Mouse (Mus musculus): ENCODE measurements around the gene Fam122c. TPM values are rescaled to one million over a fixed set of nuclear protein-coding genes. Genes with fewer than 3 reads are reported as not detected.
"Not testable (repeated sequence)": the region's sequence is repeated elsewhere in the genome, so short reads cannot be mapped to it uniquely, and the experiment has no call there.

The Fam122c gene
- polyA plus RNA-seq, 1 experiment from 2014 or later: not detected

GRCm38 (mm10) chrX:53240011-53240410 is 33.2 kb upstream of the Fam122c start, which contains the start of gene Plac1:
Plac1 (minus strand) TSS chrX:53240111.
- H3K4me3 ChIP-seq (ENCODE audit: low read depth, low read length): no peak within 1 kb of the TSS
- no peaks in the 10 kb centered on the region for H3K36me3 ChIP-seq (replicated peaks; ENCODE audit: insufficient read depth, low read length)
- TF ChIP-seq CTCF (IDR thresholded peaks at IDR 0.05; ENCODE audit: low read depth): no peak
- TF ChIP-seq EP300 (IDR thresholded peaks at IDR 0.05; ENCODE audit: low read depth): no peak
- no peak within 1 kb of the TSS for H3K27ac ChIP-seq (ENCODE audit: low read depth)
- H3K9me3 ChIP-seq (ENCODE audit: low read length): no peaks in the 10 kb centered on the region
- WGBS (ENCODE audit: insufficient replicate concordance): 58% methylated on average over 4 of the region's 4 CpGs
- DNase-seq: no peak
- no peaks in the 10 kb centered on the region for H3K4me1 ChIP-seq (ENCODE audit: insufficient read depth)
- no peaks in the 10 kb centered on the region for H3K27me3 ChIP-seq (ENCODE audit: insufficient read depth, low read length)
- H3K9ac ChIP-seq (replicated peaks): no peak within 1 kb of the TSS
- no peak within 1 kb of the TSS for H3K4me2 ChIP-seq (ENCODE audit: low read depth, low read length)
- no peak for ATAC-seq

- Histone ChIP-seq H3K27ac (ENCODE audit: low read depth) (no peak overlapping the region), H3K36me3 (replicated peaks; ENCODE audit: insufficient read depth, low read length) (no peaks in the 10 kb centered on the region), H3K4me1 (ENCODE audit: insufficient read depth) (no peaks in the 10 kb centered on the region), H3K27me3 (ENCODE audit: insufficient read depth, low read length) (no peaks in the 10 kb centered on the region), H3K9ac (replicated peaks) (no peak overlapping the region), H3K4me2 (ENCODE audit: low read depth, low read length) (no peak overlapping the region), H3K4me3 (ENCODE audit: low read depth, low read length) (no peak overlapping the region), H3K9me3 (ENCODE audit: low read length) (no peaks in the 10 kb centered on the region)
- peak; percentile 43 for TF ChIP-seq CTCF (IDR thresholded peaks at IDR 0.05; ENCODE audit: low read depth)
- TF ChIP-seq EP300 (IDR thresholded peaks at IDR 0.05; ENCODE audit: low read depth): no peak
- DNase-seq (no peak), ATAC-seq (no peak)
Observed at GRCm38 (mm10) chrX:53255195-53255594, 18.0 kb upstream of the Fam122c start.

GRCm38 (mm10) chrX:53266186-53266585 is 7.0 kb upstream of the Fam122c start:
- ATAC-seq (no peak), DNase-seq (peak; percentile 13)
- no peak overlapping the region for H3K27ac ChIP-seq (ENCODE audit: low read depth)
- H3K27me3 ChIP-seq (ENCODE audit: insufficient read depth, low read length): no peaks in the 10 kb centered on the region; the same call in 1 of the 2 replicates
- no peak overlapping the region for H3K9ac ChIP-seq (replicated peaks)
- H3K9me3 ChIP-seq (ENCODE audit: low read length): no peaks in the 10 kb centered on the region
- no peak overlapping the region for H3K4me2 ChIP-seq (ENCODE audit: low read depth, low read length)
- no peak overlapping the region for H3K4me3 ChIP-seq (ENCODE audit: low read depth, low read length)
- 58% methylated on average over 9 of the region's 9 CpGs for WGBS (ENCODE audit: insufficient replicate concordance)
- TF ChIP-seq EP300 (IDR thresholded peaks at IDR 0.05; ENCODE audit: low read depth): no peak
- no peak for TF ChIP-seq CTCF (IDR thresholded peaks at IDR 0.05; ENCODE audit: low read depth)
- no peaks in the 10 kb centered on the region for H3K36me3 ChIP-seq (replicated peaks; ENCODE audit: insufficient read depth, low read length)
- H3K4me1 ChIP-seq (ENCODE audit: insufficient read depth): peaks cover 4% of the 10 kb centered on the region; the same call in 1 of the 2 replicates

GRCm38 (mm10) chrX:53268856-53269255 is 4.4 kb upstream of the Fam122c start:
- WGBS (ENCODE audit: insufficient replicate concordance): 13% methylated on average over 10 of the region's 10 CpGs
- H3K27ac ChIP-seq (ENCODE audit: low read depth): no peak overlapping the region
- peak overlapping the region; percentile 69 for H3K9ac ChIP-seq (replicated peaks)

GRCm38 (mm10) chrX:53269289-53270062 is 3.7 kb upstream of the Fam122c start, which contains the start of gene Fam122b:
Fam122b (minus strand) TSS chrX:53269805.
- ATAC-seq (peak; percentile 92), DNase-seq (peak; percentile 92)
- Histone ChIP-seq H3K4me3 (ENCODE audit: low read depth, low read length) (peak within 1 kb of the TSS; percentile 79), H3K27ac (ENCODE audit: low read depth) (peak within 1 kb of the TSS; percentile 71), H3K36me3 (replicated peaks; ENCODE audit: insufficient read depth, low read length) (no peaks in the 10 kb centered on the region), H3K4me2 (ENCODE audit: low read depth, low read length) (peak within 1 kb of the TSS; percentile 85), H3K4me1 (ENCODE audit: insufficient read depth) (peaks cover 4% of the 10 kb centered on the region; the same call in 1 of the 2 replicates), H3K9me3 (ENCODE audit: low read length) (no peaks in the 10 kb centered on the region), H3K27me3 (ENCODE audit: insufficient read depth, low read length) (no peaks in the 10 kb centered on the region; the same call in 1 of the 2 replicates), H3K9ac (replicated peaks) (peak within 1 kb of the TSS; percentile 69)
- TF ChIP-seq EP300 (IDR thresholded peaks at IDR 0.05; ENCODE audit: low read depth) (no peak), CTCF (IDR thresholded peaks at IDR 0.05; ENCODE audit: low read depth) (no peak)
- 20% methylated on average over 40 of the region's 40 CpGs for WGBS (ENCODE audit: insufficient replicate concordance)

More at GRCm38 (mm10) chrX:53268856-53269255, 4.4 kb upstream of the Fam122c start:
- Histone ChIP-seq H3K4me3 (ENCODE audit: low read depth, low read length) (peak overlapping the region; percentile 79), H3K36me3 (replicated peaks; ENCODE audit: insufficient read depth, low read length) (no peaks in the 10 kb centered on the region), H3K9me3 (ENCODE audit: low read length) (no peaks in the 10 kb centered on the region), H3K27me3 (ENCODE audit: insufficient read depth, low read length) (no peaks in the 10 kb centered on the region; the same call in 1 of the 2 replicates), H3K4me1 (ENCODE audit: insufficient read depth) (peaks cover 4% of the 10 kb centered on the region; the same call in 1 of the 2 replicates), H3K4me2 (ENCODE audit: low read depth, low read length) (peak overlapping the region; percentile 85)
- no peak for TF ChIP-seq EP300 (IDR thresholded peaks at IDR 0.05; ENCODE audit: low read depth)
- TF ChIP-seq CTCF (IDR thresholded peaks at IDR 0.05; ENCODE audit: low read depth): no peak
- DNase-seq: peak; percentile 71
- ATAC-seq: peak; percentile 74

GRCm38 (mm10) chrX:53270063-53270432 is 3.2 kb upstream of the Fam122c start:
- Histone ChIP-seq H3K4me2 (ENCODE audit: low read depth, low read length) (peak overlapping the region; percentile 85), H3K27ac (ENCODE audit: low read depth) (no peak overlapping the region), H3K9ac (replicated peaks) (no peak overlapping the region), H3K27me3 (ENCODE audit: insufficient read depth, low read length) (no peaks in the 10 kb centered on the region; the same call in 1 of the 2 replicates), H3K4me3 (ENCODE audit: low read depth, low read length) (peak overlapping the region; percentile 79), H3K36me3 (replicated peaks; ENCODE audit: insufficient read depth, low read length) (no peaks in the 10 kb centered on the region), H3K4me1 (ENCODE audit: insufficient read depth) (peaks cover 4% of the 10 kb centered on the region; the same call in 1 of the 2 replicates), H3K9me3 (ENCODE audit: low read length) (no peaks in the 10 kb centered on the region)
- ATAC-seq (peak; percentile 28; the same call in 1 of the 2 replicates), DNase-seq (peak; percentile 11)
- WGBS (ENCODE audit: insufficient replicate concordance): 21% methylated on average over 10 of the region's 10 CpGs
- TF ChIP-seq CTCF (IDR thresholded peaks at IDR 0.05; ENCODE audit: low read depth): no peak

- not testable (repeated sequence) for H3K36me3 ChIP-seq (replicated peaks; ENCODE audit: insufficient read depth, low read length); H3K9ac ChIP-seq (replicated peaks); H3K27me3 ChIP-seq (ENCODE audit: insufficient read depth, low read length); H3K4me2 ChIP-seq (ENCODE audit: low read depth, low read length); ATAC-seq; H3K4me3 ChIP-seq (ENCODE audit: low read depth, low read length); DNase-seq; H3K4me1 ChIP-seq (ENCODE audit: insufficient read depth); H3K27ac ChIP-seq (ENCODE audit: low read depth); H3K9me3 ChIP-seq (ENCODE audit: low read length)
- WGBS (ENCODE audit: insufficient replicate concordance): 76% methylated on average over 3 of the region's 3 CpGs
Observed at GRCm38 (mm10) chrX:53271628-53272027, 1.6 kb upstream of the Fam122c start.

All from liver, postnatal 0 days (tissue).